Mouse (Mus musculus) heart, embryonic 15.5 days (tissue): ENCODE measurements around the gene Mff. TPM values are rescaled to one million over a fixed set of nuclear protein-coding genes. Genes with fewer than 3 reads are reported as not detected.

Experiments
- ATAC-seq: fragments of 200-750 bp; cut with Nextera tagmentation; replicated peaks from 2 replicates; pipeline ENCODE4 v1.8.0; 2017; ENCODE audit warnings: low read depth, moderate TSS enrichment; ENCODE audit not compliant: insufficient number of reproducible peaks, insufficient read depth, low FRiP score
- H3K27ac ChIP-seq: fragments of 300-500 bp; sonication (generic); 2 replicates; pipeline ENCODE4 v1.5.1; 2015; ENCODE audit warnings: mild to moderate bottlenecking, inconsistent platforms
- H3K27me3 ChIP-seq: fragments of 300-500 bp; sonication (generic); 2 replicates; pipeline ENCODE4 v1.6.1; 2015; ENCODE audit warnings: inconsistent platforms
- H3K36me3 ChIP-seq: fragments of 300-500 bp; sonication (generic); 2 replicates; pipeline ENCODE4 v1.6.1; 2015; ENCODE audit warnings: mild to moderate bottlenecking, inconsistent platforms
- H3K4me1 ChIP-seq: fragments of 300-500 bp; sonication (generic); replicated peaks from 2 replicates; pipeline ENCODE4 v1.6.1; 2015; ENCODE audit warnings: inconsistent platforms
- H3K4me2 ChIP-seq: fragments of 300-500 bp; sonication (generic); 2 replicates; pipeline ENCODE4 v1.6.1; 2015; ENCODE audit warnings: inconsistent platforms, mild to moderate bottlenecking, moderate library complexity
- H3K4me3 ChIP-seq: fragments of 300-500 bp; sonication (generic); 2 replicates; pipeline ENCODE4 v1.5.1; 2015; ENCODE audit warnings: mild to moderate bottlenecking, inconsistent platforms
- H3K9ac ChIP-seq: fragments of 300-500 bp; sonication (generic); 2 replicates; pipeline ENCODE4 v1.6.1; 2015; ENCODE audit warnings: mild to moderate bottlenecking, inconsistent platforms
- H3K9me3 ChIP-seq: fragments of 300-500 bp; sonication (generic); replicated peaks from 2 replicates; pipeline ENCODE4 v1.6.1; 2016; ENCODE audit warnings: inconsistent platforms
- WGBS: fragments of 180-500 bp; shearing (Covaris S2); methylation state at CpG from one replicate; pipeline ENCODE4 v1.1.7; 2015; ENCODE audit warnings: mixed read lengths; 5-methylcytosine and 5-hydroxymethylcytosine counted together
- polyA plus RNA-seq: library from polyadenylated mRNA; unstranded; fragments of >200 nt; fragmentation: Nextera tagmentation; extraction: Ambion mirVana; gene quantifications from 2 replicates; pipeline ENCODE4 v1.2.1, GENCODE M21; 2015

Mff gene
- polyA plus RNA-seq, 1 experiment from 2014 or later, result 234 TPM

GRCm38 (mm10) chr1:82772428-82772827, 47.7 kb downstream of the Mff start:
- Histone ChIP-seq H3K4me3 (no peak overlapping the region), H3K36me3 (no peaks in the 10 kb centered on the region), H3K9ac (no peak overlapping the region), H3K4me1 (no peaks in the 10 kb centered on the region), H3K4me2 (no peak overlapping the region), H3K27ac (no peak overlapping the region), H3K9me3 (no peaks in the 10 kb centered on the region), H3K27me3 (no peaks in the 10 kb centered on the region)
- WGBS, result 78% methylated on average over 4 of the region's 4 CpGs
- ATAC-seq, result no peak

GRCm38 (mm10) chr1:82773208-82773607, 48.5 kb downstream of the Mff start:
- Histone ChIP-seq H3K9me3 (no peaks in the 10 kb centered on the region), H3K9ac (no peak overlapping the region), H3K27ac (no peak overlapping the region), H3K27me3 (no peaks in the 10 kb centered on the region), H3K36me3 (no peaks in the 10 kb centered on the region), H3K4me1 (no peaks in the 10 kb centered on the region), H3K4me3 (no peak overlapping the region), H3K4me2 (no peak overlapping the region)
- WGBS, result 66% methylated on average over 5 of the region's 5 CpGs
- no peak for ATAC-seq

GRCm38 (mm10) chr1:82775293-82775692, 50.6 kb downstream of the Mff start:
- H3K27ac ChIP-seq, result no peak overlapping the region
- no peaks in the 10 kb centered on the region for H3K36me3 ChIP-seq
- ATAC-seq, result no peak
- no peak overlapping the region for H3K4me3 ChIP-seq
- H3K9ac ChIP-seq, result no peak overlapping the region
- no peaks in the 10 kb centered on the region for H3K4me1 ChIP-seq
- no peak overlapping the region for H3K4me2 ChIP-seq
- H3K27me3 ChIP-seq, result no peaks in the 10 kb centered on the region
- WGBS, result 80% methylated on average over 4 of the region's 4 CpGs
- H3K9me3 ChIP-seq, result no peaks in the 10 kb centered on the region

- no peak overlapping the region for H3K4me3 ChIP-seq
- H3K4me2 ChIP-seq, result no peak overlapping the region
- no peaks in the 10 kb centered on the region for H3K27me3 ChIP-seq
- H3K4me1 ChIP-seq, result no peaks in the 10 kb centered on the region
- 68% methylated on average over 6 of the region's 6 CpGs for WGBS
- no peaks in the 10 kb centered on the region for H3K36me3 ChIP-seq
- ATAC-seq, result no peak
- no peak overlapping the region for H3K9ac ChIP-seq
- no peaks in the 10 kb centered on the region for H3K9me3 ChIP-seq
- H3K27ac ChIP-seq, result no peak overlapping the region
Observed at GRCm38 (mm10) chr1:82779388-82779966, 54.8 kb downstream of the Mff start.

GRCm38 (mm10) chr1:82783559-82783958, 58.9 kb downstream of the Mff start:
- Histone ChIP-seq H3K4me1 (peaks cover 9% of the 10 kb centered on the region), H3K4me2 (no peak overlapping the region), H3K27me3 (no peaks in the 10 kb centered on the region), H3K36me3 (no peaks in the 10 kb centered on the region), H3K4me3 (no peak overlapping the region), H3K9ac (no peak overlapping the region), H3K9me3 (no peaks in the 10 kb centered on the region), H3K27ac (no peak overlapping the region)
- ATAC-seq, result no peak
- WGBS, result 65% methylated on average over 3 of the region's 3 CpGs

GRCm38 (mm10) chr1:82785546-82785945, 60.9 kb downstream of the Mff start:
- H3K27me3 ChIP-seq, result no peaks in the 10 kb centered on the region
- H3K4me2 ChIP-seq, result no peak overlapping the region
- H3K9me3 ChIP-seq, result no peaks in the 10 kb centered on the region
- H3K4me1 ChIP-seq, result peaks cover 9% of the 10 kb centered on the region
- 59% methylated on average over 6 of the region's 6 CpGs for WGBS
- H3K9ac ChIP-seq, result no peak overlapping the region
- H3K36me3 ChIP-seq, result no peaks in the 10 kb centered on the region
- no peak for ATAC-seq
- no peak overlapping the region for H3K27ac ChIP-seq
- H3K4me3 ChIP-seq, result no peak overlapping the region

- no peaks in the 10 kb centered on the region for H3K9me3 ChIP-seq
- no peak overlapping the region for H3K4me3 ChIP-seq
- H3K27me3 ChIP-seq, result no peaks in the 10 kb centered on the region
- H3K4me1 ChIP-seq, result peaks cover 9% of the 10 kb centered on the region
- 2% methylated on average over 2 of the region's 2 CpGs for WGBS
- H3K36me3 ChIP-seq, result no peaks in the 10 kb centered on the region
- no peak overlapping the region for H3K4me2 ChIP-seq
- no peak overlapping the region for H3K27ac ChIP-seq
- H3K9ac ChIP-seq, result no peak overlapping the region
- peak; percentile 93 for ATAC-seq
Observed at GRCm38 (mm10) chr1:82787414-82787813, 62.7 kb downstream of the Mff start.

GRCm38 (mm10) chr1:82788070-82788469, 63.4 kb downstream of the Mff start:
- ATAC-seq, result no peak

GRCm38 (mm10) chr1:82791105-82791504, 66.4 kb downstream of the Mff start:
- Histone ChIP-seq H3K4me3 (no peak overlapping the region), H3K27me3 (no peaks in the 10 kb centered on the region), H3K36me3 (no peaks in the 10 kb centered on the region), H3K27ac (no peak overlapping the region), H3K4me1 (peaks cover 9% of the 10 kb centered on the region), H3K9ac (no peak overlapping the region), H3K4me2 (no peak overlapping the region), H3K9me3 (no peaks in the 10 kb centered on the region)
- WGBS, result 60% methylated on average over 11 of the region's 11 CpGs
- ATAC-seq, result no peak

More at GRCm38 (mm10) chr1:82788070-82788469, 63.4 kb downstream of the Mff start:
- Histone ChIP-seq H3K9me3 (no peaks in the 10 kb centered on the region), H3K4me1 (peaks cover 9% of the 10 kb centered on the region), H3K9ac (no peak overlapping the region), H3K36me3 (no peaks in the 10 kb centered on the region), H3K27me3 (no peaks in the 10 kb centered on the region), H3K4me3 (no peak overlapping the region), H3K27ac (no peak overlapping the region), H3K4me2 (no peak overlapping the region)
- WGBS, result 57% methylated on average over 7 of the region's 7 CpGs

GRCm38 (mm10) chr1:82792238-82792637, 67.5 kb downstream of the Mff start:
- Histone ChIP-seq H3K4me2 (no peak overlapping the region), H3K36me3 (no peaks in the 10 kb centered on the region), H3K27ac (no peak overlapping the region), H3K4me3 (no peak overlapping the region), H3K4me1 (peaks cover 9% of the 10 kb centered on the region), H3K9ac (no peak overlapping the region), H3K27me3 (no peaks in the 10 kb centered on the region), H3K9me3 (no peaks in the 10 kb centered on the region)
- ATAC-seq, result no peak
- 89% methylated on average over 6 of the region's 6 CpGs for WGBS

- WGBS, result 75% methylated on average over 3 of the region's 3 CpGs
- no peak overlapping the region for H3K27ac ChIP-seq
Observed at GRCm38 (mm10) chr1:82793110-82793509, 68.4 kb downstream of the Mff start.

GRCm38 (mm10) chr1:82793986-82794385, 69.3 kb downstream of the Mff start:
- Histone ChIP-seq H3K4me2 (no peak overlapping the region), H3K4me3 (no peak overlapping the region), H3K36me3 (no peaks in the 10 kb centered on the region), H3K9ac (no peak overlapping the region), H3K4me1 (no peaks in the 10 kb centered on the region), H3K9me3 (no peaks in the 10 kb centered on the region), H3K27ac (no peak overlapping the region), H3K27me3 (no peaks in the 10 kb centered on the region)
- ATAC-seq, result no peak
- WGBS, result 61% methylated on average over 4 of the region's 4 CpGs

More at GRCm38 (mm10) chr1:82793110-82793509, 68.4 kb downstream of the Mff start:
- no peaks in the 10 kb centered on the region for H3K9me3 ChIP-seq
- H3K36me3 ChIP-seq, result no peaks in the 10 kb centered on the region
- no peak overlapping the region for H3K4me2 ChIP-seq
- H3K27me3 ChIP-seq, result no peaks in the 10 kb centered on the region
- no peak overlapping the region for H3K9ac ChIP-seq
- no peak for ATAC-seq
- peaks cover 2% of the 10 kb centered on the region; the same call in 1 of the 2 replicates for H3K4me1 ChIP-seq
- H3K4me3 ChIP-seq, result no peak overlapping the region
